Mouse (Mus musculus) gonadal fat pad, adult 2 months (tissue): ENCODE measurements around the gene Nr2e1. TPM values are rescaled to one million over a fixed set of nuclear protein-coding genes. Genes with fewer than 3 reads are reported as not detected.

Experiments
- DNase-seq: peaks from one replicate; pipeline ENCODE4 v3.0.0-alpha.2; 2012; ENCODE audit warnings: low read depth
- polyA plus RNA-seq: library from polyadenylated mRNA; depleted of rRNA; stranded (reverse); fragments of >200 nt; gene quantifications from 2 replicates; pipeline ENCODE4 v1.2.3, GENCODE M21; 2012; rRNA removed

The Nr2e1 gene
- polyA plus RNA-seq = not detected in 2 replicates

DNA sequence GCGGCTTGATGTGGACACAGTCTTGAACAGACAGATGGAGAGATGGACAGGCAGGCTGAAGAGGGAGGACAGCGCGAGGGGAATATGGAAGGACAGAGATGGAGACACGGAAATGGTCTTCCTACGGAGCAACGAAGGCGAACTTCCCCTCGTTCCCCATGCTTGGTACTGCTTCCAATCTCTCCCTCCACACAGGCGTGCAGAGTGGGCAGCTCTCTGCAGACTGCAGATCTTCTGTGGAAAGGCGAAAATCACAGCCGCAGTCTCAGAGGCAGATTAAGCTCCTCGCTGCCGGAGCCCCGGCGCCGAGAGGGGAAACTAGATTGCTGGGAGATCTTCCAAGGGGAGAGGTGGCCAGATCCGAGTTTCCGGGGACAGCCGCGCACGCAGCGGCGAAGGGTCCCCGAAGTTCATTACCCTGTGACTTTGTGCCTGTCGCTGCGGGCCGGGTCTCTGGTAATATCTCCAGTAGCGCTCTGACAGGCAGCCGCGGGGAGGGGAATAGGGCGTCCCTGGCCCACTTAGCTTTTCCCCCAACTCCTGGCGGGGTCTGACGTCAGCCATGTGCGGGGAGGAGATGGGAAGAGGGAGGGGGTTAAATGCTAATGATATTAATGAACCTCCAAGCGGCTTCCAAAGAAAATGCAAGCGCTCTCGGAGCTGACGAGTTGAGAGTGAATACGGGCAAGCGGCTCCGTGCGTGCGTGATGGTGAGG lies at the start of gene Nr2e1, which contains the start of gene Ostm1:
Gene Nr2e1, minus strand, starts transcription at position 476 of the 716 bp plus-strand sequence.
Gene Ostm1, plus strand, starts transcription at position 666 of the 716 bp plus-strand sequence.
- no peak for DNase-seq

DNA sequence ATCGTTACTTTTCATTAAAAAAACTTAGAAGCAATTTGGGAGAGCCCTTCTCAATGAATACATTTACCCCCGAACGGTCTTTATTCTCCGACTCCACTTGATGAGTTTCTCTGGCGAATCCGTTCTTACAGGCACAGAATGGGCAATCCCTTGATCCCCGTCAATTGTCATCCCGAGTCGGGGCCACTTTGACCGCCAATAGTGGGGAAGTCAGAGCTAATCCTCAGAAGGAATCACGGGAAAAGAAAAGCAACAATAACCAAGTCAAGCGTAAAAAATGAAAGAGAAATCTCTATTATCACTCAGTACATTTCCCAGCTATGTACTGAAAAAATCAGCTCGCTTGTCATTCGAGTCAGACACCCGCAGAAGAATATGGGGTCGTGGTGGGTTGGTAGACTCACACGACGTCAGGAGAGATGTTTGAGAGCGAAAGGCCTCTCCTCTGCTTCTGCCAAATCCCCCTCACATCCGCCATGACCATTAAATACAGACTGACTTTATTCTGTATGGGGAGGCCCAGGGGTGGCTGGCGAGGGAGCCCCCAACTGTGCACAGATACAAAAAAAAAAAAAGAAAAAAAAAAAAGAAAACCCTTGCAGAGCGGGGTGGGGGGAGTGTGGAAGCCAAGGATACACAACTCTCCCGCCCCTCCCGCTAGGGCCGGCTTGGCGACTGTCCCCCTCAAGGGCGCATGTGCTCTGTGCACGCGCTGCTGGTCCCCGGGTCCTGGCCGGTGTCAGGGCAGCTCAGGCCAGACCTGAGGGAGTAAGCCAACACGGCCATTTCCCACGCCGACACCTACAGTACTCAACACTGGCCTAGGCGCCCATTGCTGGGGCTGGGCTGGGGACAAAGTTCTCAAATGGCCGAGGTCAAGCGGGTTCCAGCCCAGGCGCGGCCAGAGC lies 49.3 kb upstream of the Nr2e1 start:
- no peak for DNase-seq

DNA sequence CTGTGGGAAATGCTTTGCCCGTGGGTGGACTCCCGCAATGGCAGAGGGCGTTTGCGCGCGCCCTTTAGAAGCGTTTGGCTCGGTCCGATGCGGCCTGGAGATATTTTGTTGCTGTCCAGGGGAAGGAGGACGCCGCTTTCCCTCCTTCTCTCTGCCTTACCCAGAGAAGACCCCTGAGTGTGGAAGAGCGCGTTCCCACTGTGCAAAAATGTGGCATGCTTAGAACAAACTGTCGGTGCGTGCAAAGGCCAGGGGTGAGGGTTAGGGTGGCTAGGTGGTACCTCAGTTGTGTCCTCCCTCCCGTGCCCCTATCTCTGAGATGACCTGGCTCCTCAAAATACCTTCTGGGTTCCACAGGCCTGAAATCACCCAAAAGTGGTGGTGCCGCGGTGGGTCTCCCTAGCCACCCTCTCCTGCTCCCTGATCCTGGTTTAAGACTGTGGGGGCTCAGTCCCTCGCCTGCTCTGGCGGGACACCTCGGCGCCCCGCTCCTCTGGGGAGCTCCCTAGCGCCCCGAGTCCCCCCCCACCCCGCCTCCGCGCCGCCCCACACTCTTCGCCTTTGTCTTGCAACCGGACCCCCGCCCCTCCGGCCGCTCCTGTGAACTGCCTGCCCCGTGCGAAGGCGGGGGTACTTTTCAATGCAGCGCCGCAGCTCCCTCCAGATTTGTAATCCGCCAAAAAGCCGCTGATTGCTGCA lies 48.5 kb upstream of the Nr2e1 start:
- no peak for DNase-seq

GRCm38 (mm10) chr10:42630596-42631355 lies 47.3 kb upstream of the Nr2e1 start:
- DNase-seq = no peak

GRCm38 (mm10) chr10:42625907-42626306 lies 42.5 kb upstream of the Nr2e1 start:
- no peak for DNase-seq

GRCm38 (mm10) chr10:42618291-42618690 lies 34.9 kb upstream of the Nr2e1 start:
- DNase-seq = no peak

- no peak for DNase-seq
Observed at GRCm38 (mm10) chr10:42614766-42615165, 31.3 kb upstream of the Nr2e1 start.

DNA sequence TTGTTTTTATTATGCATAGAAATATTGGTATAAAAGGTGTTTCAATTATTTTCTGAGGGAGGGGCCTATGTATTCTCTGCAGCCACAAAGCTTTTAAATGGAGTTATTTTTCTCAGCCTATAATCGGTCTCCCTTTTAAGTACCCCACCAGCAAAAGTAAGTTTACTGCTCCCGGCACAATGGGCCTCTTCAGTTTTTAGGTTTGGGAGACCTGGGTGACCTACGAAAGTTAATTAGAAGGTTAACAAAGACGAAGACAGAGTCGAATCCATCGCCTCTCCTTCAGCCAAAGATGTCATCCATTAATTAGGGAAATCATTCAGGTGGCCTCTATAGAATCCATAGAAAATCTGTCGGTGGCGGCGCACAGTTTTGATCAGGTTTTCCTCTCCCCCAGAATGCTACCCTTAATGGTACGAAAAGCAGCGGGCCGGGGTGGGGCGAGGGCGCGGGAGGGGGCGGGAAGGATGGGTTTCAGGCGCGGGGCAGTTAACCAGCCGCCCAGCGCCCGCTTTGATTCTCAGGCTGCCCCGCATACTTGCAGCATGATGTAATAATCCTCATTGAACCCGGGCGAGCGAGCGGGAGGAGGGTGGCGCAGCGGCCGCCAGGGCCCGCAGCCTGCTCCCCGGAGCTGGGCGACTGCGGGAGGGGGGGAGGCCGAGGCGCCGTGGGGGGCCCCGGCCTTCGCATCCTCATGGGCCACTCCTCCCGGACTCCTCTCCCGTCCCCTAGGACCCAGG lies 30.4 kb upstream of the Nr2e1 start:
- DNase-seq = no peak

- no peak for DNase-seq
Observed at GRCm38 (mm10) chr10:42613075-42613474, 29.6 kb upstream of the Nr2e1 start.

GRCm38 (mm10) chr10:42606757-42607156 lies 23.3 kb upstream of the Nr2e1 start:
- DNase-seq = no peak

- DNase-seq = no peak
Observed at GRCm38 (mm10) chr10:42604874-42605273, 21.4 kb upstream of the Nr2e1 start.

DNA sequence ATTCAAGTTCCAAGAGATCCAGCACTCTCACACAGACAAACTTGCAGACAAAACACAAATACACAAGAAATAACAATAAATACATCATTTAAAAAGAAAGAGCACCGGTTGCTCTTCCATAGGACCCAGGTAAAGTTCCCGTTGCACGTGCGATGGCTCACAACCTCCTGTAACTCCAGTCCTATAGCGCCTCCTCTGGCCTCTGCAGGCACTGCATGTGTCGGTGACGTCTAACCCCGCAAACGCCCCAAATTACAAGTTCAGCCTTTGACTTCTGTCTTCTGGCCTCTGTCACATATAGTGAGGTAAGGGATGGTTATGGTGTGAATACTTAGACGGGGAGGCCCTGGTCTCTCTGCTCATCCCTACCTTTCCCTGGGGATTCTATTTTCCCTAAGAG lies 18.1 kb upstream of the Nr2e1 start:
- DNase-seq = no peak

GRCm38 (mm10) chr10:42598615-42599014 lies 15.2 kb upstream of the Nr2e1 start:
- no peak for DNase-seq

DNA sequence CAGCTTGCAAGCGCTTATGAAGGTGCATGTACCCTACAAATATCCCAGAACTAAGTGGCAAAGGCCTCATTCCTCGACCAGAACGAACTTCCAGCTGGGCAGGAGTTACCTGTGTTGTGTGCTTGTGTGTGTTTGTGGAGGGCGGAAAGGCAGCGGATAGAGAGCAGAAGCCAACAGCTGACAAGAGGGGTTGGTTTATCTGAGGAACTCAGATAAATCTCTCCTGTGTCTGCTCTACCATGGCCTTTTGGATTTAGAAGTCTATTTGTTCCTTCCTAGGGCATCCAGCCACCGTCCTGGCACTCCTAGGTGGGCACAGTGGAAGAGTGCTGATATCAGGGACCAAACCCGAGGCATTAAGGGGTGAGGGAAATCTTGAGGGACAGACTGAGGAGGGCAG lies 9.8 kb upstream of the Nr2e1 start:
- no peak for DNase-seq

DNA sequence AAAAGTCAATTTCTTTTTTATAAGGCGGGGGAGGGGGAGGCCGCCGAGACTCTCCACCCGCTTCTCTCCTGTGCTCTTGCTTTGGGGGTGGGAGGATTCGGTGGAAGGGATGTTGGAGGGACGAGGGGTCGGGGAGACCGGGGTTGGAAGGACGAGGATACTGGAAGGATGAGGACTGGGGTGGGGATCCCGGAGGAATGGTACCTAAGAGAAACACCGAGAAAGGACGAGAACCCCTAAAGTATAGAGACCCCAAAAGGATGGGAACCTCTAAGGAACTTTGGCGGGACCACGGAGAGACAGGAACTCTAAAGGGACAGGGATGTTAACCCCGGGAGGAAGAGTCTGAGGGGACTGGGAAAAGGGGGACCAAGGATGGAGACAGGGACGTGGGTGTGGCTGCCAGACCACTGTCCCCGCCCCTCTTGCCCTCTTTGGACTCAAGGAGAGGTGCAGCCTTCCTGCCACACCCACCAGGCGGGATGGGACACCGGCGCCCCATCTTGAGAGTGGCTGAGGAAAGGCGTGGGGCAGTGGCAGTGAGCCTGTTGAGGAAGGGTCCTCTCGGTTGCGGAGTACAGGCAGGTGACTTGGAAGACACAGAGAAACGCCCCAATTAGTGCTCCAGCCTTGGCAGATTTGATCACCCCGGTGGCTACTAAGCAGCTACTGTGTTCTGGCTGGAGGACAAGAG lies 8.7 kb upstream of the Nr2e1 start:
- DNase-seq = no peak

DNA sequence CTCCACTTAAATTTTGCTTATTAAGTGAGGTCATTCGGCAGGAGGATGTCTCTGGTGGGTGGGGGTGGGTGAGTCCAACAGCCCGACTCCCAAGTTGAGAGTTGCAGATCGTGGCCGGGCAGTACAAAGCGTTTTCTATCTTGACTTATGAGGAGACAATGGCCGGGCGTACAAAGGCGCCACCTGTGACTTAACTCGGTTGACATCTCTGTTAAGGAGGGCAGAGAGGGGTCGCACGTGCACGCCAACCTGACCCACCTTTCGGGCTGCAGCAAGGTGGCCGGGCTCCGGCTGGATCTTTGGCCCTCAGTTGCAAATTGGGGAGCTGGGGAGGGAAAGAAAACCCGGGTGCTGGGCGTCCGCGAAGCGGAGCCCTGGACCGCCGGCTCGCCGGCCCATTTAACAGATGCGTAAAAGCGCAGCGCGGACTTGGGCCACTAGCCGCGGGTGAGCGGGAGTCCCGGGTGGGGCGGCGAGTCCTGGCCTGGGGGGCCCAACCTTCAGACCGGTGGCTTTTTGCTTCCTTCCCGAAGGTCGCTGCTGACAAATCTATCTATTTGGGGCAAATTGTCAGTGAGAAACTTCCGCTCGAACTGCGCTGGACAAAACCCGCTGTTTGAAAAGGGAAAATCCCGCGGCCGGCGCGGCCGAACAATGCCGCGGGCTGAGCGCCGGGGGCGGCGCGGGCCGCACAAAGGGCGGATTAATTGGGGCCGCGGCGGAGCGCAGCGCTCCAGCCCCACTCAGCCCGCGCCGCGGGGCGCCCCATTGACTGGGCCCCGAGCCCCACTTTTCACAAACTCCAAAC lies 8.0 kb upstream of the Nr2e1 start:
- no peak for DNase-seq

GRCm38 (mm10) chr10:42590261-42591184 lies 7.1 kb upstream of the Nr2e1 start:
- no peak for DNase-seq

- DNase-seq = no peak
Observed at GRCm38 (mm10) chr10:42589505-42589904, 6.1 kb upstream of the Nr2e1 start.
